Mouse (Mus musculus) forebrain, embryonic 12.5 days (tissue): ENCODE results near the gene Olfr391-ps. TPM values are rescaled to one million over a fixed set of nuclear protein-coding genes. Genes with fewer than 3 reads are reported as not detected.

Experiments
- ATAC-seq: fragments of 200-750 bp; cut with Nextera tagmentation; 2 replicates; pipeline ENCODE4 v1.8.0; 2017; ENCODE audit warnings: moderate TSS enrichment; ENCODE audit not compliant: low FRiP score
- H3K27ac ChIP-seq: fragments of 300-500 bp; sonication (generic); 2 replicates; pipeline ENCODE4 v1.5.1; 2016; ENCODE audit warnings: mild to moderate bottlenecking
- H3K27me3 ChIP-seq: fragments of 300-500 bp; sonication (generic); 2 replicates; pipeline ENCODE4 v1.6.1; 2016; ENCODE audit warnings: mild to moderate bottlenecking
- H3K36me3 ChIP-seq: fragments of 300-500 bp; sonication (generic); replicated peaks from 2 replicates; pipeline ENCODE4 v1.6.1; 2016; ENCODE audit warnings: mild to moderate bottlenecking
- H3K4me1 ChIP-seq: fragments of 300-500 bp; sonication (generic); 2 replicates; pipeline ENCODE4 v1.6.1; 2016
- H3K4me2 ChIP-seq: fragments of 300-500 bp; sonication (generic); 2 replicates; pipeline ENCODE4 v1.6.1; 2016; ENCODE audit warnings: mild to moderate bottlenecking, moderate library complexity
- H3K4me3 ChIP-seq: fragments of 300-500 bp; sonication (generic); replicated peaks from 2 replicates; pipeline ENCODE4 v1.5.1; 2016; ENCODE audit warnings: mild to moderate bottlenecking
- H3K9ac ChIP-seq: fragments of 300-500 bp; sonication (generic); 2 replicates; pipeline ENCODE4 v1.6.1; 2016; ENCODE audit warnings: mild to moderate bottlenecking
- H3K9me3 ChIP-seq: fragments of 300-500 bp; sonication (generic); 2 replicates; pipeline ENCODE4 v1.6.1; 2016
- WGBS: fragments of 180-500 bp; shearing (Covaris S2); methylation state at CpG from one replicate; pipeline ENCODE4 v1.1.7; 2016; 5-methylcytosine and 5-hydroxymethylcytosine counted together
- polyA plus RNA-seq: library from polyadenylated mRNA; unstranded; fragments of >200 nt; fragmentation: Nextera tagmentation; extraction: Ambion mirVana; gene quantifications from 2 replicates; pipeline ENCODE4 v1.2.1, GENCODE M21; 2016

Olfr391-ps gene
- polyA plus RNA-seq, result not detected in 2 replicates

DNA sequence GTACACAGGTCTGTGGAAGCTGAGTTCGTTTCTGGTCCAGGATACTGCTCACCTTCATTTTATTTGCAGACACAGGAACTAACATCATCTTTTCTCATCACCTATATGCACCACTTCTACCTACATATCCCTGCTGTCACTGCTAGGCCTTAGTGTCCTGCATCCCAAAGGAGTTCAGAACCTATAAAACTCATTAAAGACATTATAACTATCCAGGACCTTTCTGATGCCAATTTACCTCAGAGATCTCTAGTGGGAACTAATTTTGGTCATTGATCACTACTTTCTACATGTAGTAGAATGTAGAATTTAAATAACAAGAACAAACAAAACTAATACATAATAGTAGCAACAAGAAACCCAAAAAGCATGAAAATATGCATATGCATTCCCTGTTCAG lies at the start of gene Olfr391-ps:
TSS of gene Olfr391-ps (minus strand) at position 101 of the 400 bp plus-strand sequence.
- Histone ChIP-seq H3K27ac (no peak within 1 kb of the TSS), H3K9me3 (peaks cover 14% of the 10 kb centered on the region; the same call in 1 of the 2 replicates), H3K4me1 (no peaks in the 10 kb centered on the region), H3K27me3 (no peaks in the 10 kb centered on the region), H3K9ac (no peak within 1 kb of the TSS), H3K36me3 (no peaks in the 10 kb centered on the region), H3K4me3 (no peak within 1 kb of the TSS), H3K4me2 (no peak within 1 kb of the TSS)
- no peak for ATAC-seq
- 21% methylated on average over 1 of the region's 1 CpGs for WGBS

DNA sequence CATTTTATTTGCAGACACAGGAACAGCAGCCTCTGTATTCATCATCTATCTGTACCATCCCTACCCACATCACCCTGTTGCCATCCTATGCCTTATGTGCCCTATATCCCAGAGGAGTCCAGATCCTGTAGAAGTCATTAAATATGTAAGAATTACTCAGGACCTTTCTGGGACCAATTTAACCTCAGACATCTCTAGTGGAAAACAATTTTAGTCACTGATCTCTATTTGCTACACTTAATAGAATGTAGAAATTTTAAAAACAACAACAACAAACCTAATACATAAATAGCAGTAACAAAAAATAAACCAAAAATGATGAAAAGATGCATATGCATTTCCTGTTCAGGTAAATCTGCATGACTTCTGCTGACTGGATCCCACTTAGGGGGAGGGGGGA lies 48.5 kb upstream of the Olfr391-ps start, which contains the start of gene Olfr393:
TSS of gene Olfr393 (minus strand) at position 101 of the 400 bp plus-strand sequence.
- H3K4me1 ChIP-seq, result no peaks in the 10 kb centered on the region
- H3K9ac ChIP-seq, result no peak within 1 kb of the TSS
- no peak within 1 kb of the TSS for H3K4me2 ChIP-seq
- no peaks in the 10 kb centered on the region for H3K36me3 ChIP-seq
- ATAC-seq, result no peak
- no peak within 1 kb of the TSS for H3K27ac ChIP-seq
- peaks cover 13% of the 10 kb centered on the region; the same call in 1 of the 2 replicates for H3K9me3 ChIP-seq
- H3K27me3 ChIP-seq, result no peaks in the 10 kb centered on the region
- no peak within 1 kb of the TSS for H3K4me3 ChIP-seq

GRCm38 (mm10) chr11:73816949-73817348 lies 14.1 kb upstream of the Olfr391-ps start, which contains the start of gene Olfr392:
TSS of gene Olfr392 (minus strand) at chr11:73817049.
- no peaks in the 10 kb centered on the region for H3K4me1 ChIP-seq
- H3K9ac ChIP-seq, result no peak within 1 kb of the TSS
- WGBS, result 92% methylated on average over 1 of the region's 1 CpGs
- no peak for ATAC-seq
- H3K27me3 ChIP-seq, result no peaks in the 10 kb centered on the region
- no peak within 1 kb of the TSS for H3K4me2 ChIP-seq
- no peaks in the 10 kb centered on the region for H3K36me3 ChIP-seq
- peaks cover 6% of the 10 kb centered on the region; the same call in 1 of the 2 replicates for H3K9me3 ChIP-seq
- no peak within 1 kb of the TSS for H3K4me3 ChIP-seq
- H3K27ac ChIP-seq, result no peak within 1 kb of the TSS

DNA sequence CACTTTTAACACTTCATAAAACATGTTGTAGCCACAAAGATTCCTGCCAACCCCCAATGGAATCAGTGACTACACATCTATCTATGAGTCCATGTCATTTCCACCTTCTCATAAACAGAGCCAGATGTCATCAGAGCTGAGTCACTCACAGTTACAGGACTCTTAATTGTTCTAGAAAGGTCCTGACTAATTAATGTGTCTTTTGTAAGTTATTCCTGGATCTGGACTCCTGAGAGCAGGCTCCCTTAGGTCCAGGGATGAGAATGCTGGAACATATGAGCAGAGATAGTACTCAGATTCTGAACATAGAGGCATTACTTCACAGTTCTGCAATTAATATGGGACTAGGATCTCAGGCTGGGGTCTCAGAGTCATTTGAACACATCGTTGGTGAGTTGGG lies 20.2 kb downstream of the Olfr391-ps start, which contains the start of gene Olfr390:
TSS of gene Olfr390 (plus strand) at position 301 of the 400 bp plus-strand sequence.
- Histone ChIP-seq H3K4me1 (no peaks in the 10 kb centered on the region), H3K27me3 (no peaks in the 10 kb centered on the region), H3K4me2 (no peak within 1 kb of the TSS), H3K4me3 (no peak within 1 kb of the TSS), H3K27ac (no peak within 1 kb of the TSS), H3K36me3 (no peaks in the 10 kb centered on the region), H3K9me3 (peaks cover 2% of the 10 kb centered on the region; the same call in 1 of the 2 replicates), H3K9ac (no peak within 1 kb of the TSS)
- ATAC-seq, result no peak
- WGBS, result 78% methylated on average over 1 of the region's 1 CpGs

DNA sequence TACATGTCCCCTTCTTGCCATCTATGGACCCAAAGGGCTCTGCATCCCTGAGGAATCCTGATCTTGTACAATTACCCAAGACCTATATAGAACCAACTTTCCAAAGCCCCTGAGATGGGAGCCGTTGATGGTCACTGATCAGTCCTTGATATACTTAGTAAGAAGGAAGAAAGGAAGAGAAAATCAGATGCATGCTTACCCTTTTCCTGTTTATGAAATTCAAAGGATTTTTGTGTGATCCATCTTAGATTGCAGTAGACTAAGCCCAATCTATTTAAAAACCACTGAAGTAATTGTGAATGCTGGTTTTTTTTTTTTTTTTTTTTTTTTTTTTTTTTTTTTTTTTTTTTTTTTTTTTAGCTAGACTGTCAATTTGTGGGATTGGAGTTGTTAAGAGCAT lies 22.2 kb downstream of the Olfr391-ps start, which contains the start of gene Olfr389:
TSS of gene Olfr389 (minus strand) at position 101 of the 400 bp plus-strand sequence.
- Histone ChIP-seq H3K4me2 (no peak within 1 kb of the TSS), H3K9me3 (0 out of 2 replicates have a peak, but pooled peaks cover 2% of the 10 kb centered on the region), H3K27me3 (no peaks in the 10 kb centered on the region), H3K9ac (no peak within 1 kb of the TSS), H3K4me3 (no peak within 1 kb of the TSS), H3K27ac (no peak within 1 kb of the TSS), H3K4me1 (no peaks in the 10 kb centered on the region), H3K36me3 (no peaks in the 10 kb centered on the region)
- ATAC-seq, result no peak
- WGBS, result 91% methylated on average over 1 of the region's 1 CpGs

DNA sequence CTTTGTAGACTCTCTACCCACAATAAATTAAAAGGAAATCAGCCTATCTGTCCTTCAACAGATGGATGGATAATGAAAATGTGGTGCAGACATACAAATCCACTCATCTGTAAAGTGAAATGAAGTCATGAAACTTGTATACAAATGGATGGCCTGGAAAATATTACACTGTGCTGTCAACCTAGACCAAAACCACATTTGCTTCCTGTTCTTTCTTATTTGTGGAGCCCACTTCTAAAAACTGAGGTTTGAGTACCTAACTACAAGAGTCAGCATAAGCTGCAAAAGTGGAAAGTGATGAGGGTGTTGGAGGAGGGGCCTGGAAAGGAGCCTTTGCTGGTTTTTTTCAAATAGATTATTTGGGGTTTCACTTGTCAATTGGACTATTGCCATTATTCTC lies 43.7 kb downstream of the Olfr391-ps start:
- H3K4me2 ChIP-seq, result no peak overlapping the region
- no peak for ATAC-seq
- H3K4me1 ChIP-seq, result no peaks in the 10 kb centered on the region
- H3K27ac ChIP-seq, result no peak overlapping the region
- H3K9me3 ChIP-seq, result peaks cover 27% of the 10 kb centered on the region
- H3K27me3 ChIP-seq, result no peaks in the 10 kb centered on the region
- no peaks in the 10 kb centered on the region for H3K36me3 ChIP-seq
- no peak overlapping the region for H3K9ac ChIP-seq
- H3K4me3 ChIP-seq, result no peak overlapping the region

Other genes with a start within 250 kb of the Olfr391-ps start
- not detected in 2 replicates for gene Olfr385, start 210.0 kb downstream of the Olfr391-ps start, polyA plus RNA-seq
- not detected in 2 replicates for gene Olfr384, start 204.5 kb downstream of the Olfr391-ps start, polyA plus RNA-seq
- not detected in 2 replicates for gene Zfp735, start 114.3 kb downstream of the Olfr391-ps start, polyA plus RNA-seq
- gene Olfr389, start 22.3 kb downstream of the Olfr391-ps start, polyA plus RNA-seq, result not detected in 2 replicates
- not detected in 2 replicates for gene Olfr390, start 20.1 kb downstream of the Olfr391-ps start, polyA plus RNA-seq
- gene Olfr392, start 14.0 kb upstream of the Olfr391-ps start, polyA plus RNA-seq, result not detected in 2 replicates
- not detected in 2 replicates for gene Olfr393, start 48.4 kb upstream of the Olfr391-ps start, polyA plus RNA-seq
- gene Olfr394, start 87.7 kb upstream of the Olfr391-ps start, polyA plus RNA-seq, result not detected in 2 replicates
- not detected in 2 replicates for gene Olfr395, start 106.2 kb upstream of the Olfr391-ps start, polyA plus RNA-seq
- gene Olfr23, start 133.6 kb upstream of the Olfr391-ps start, polyA plus RNA-seq, result not detected in 2 replicates
- gene Olfr397, start 157.8 kb upstream of the Olfr391-ps start, polyA plus RNA-seq, result not detected in 2 replicates
- gene Olfr398, start 187.4 kb upstream of the Olfr391-ps start, polyA plus RNA-seq, result not detected in 2 replicates